Mouse (Mus musculus) heart, embryonic 10.5 days (tissue): ENCODE data around the gene Tubb5. TPM values are rescaled to one million over a fixed set of nuclear protein-coding genes. Genes with fewer than 3 reads are reported as not detected.

Experiments used
- DNase-seq: peaks from one replicate; pipeline ENCODE4 v3.0.0-alpha.2; 2017; ENCODE audit warnings: low spot score
- H3K27ac ChIP-seq: fragments of 300-500 bp; sonication (generic); 2 replicates; pipeline ENCODE4 v1.5.1; 2016; ENCODE audit warnings: mild to moderate bottlenecking
- H3K27me3 ChIP-seq: fragments of 300-500 bp; sonication (generic); 2 replicates; pipeline ENCODE4 v1.6.1; 2016; ENCODE audit warnings: mild to moderate bottlenecking; ENCODE audit not compliant: poor library complexity, insufficient read depth, severe bottlenecking
- H3K36me3 ChIP-seq: fragments of 300-500 bp; sonication (generic); 2 replicates; pipeline ENCODE4 v1.6.1; 2016; ENCODE audit warnings: mild to moderate bottlenecking, moderate library complexity
- H3K4me1 ChIP-seq: fragments of 300-500 bp; sonication (generic); 2 replicates; pipeline ENCODE4 v1.6.1; 2016; ENCODE audit warnings: mild to moderate bottlenecking
- H3K4me3 ChIP-seq: fragments of 300-500 bp; sonication (generic); 2 replicates; pipeline ENCODE4 v1.5.1; 2016; ENCODE audit warnings: mild to moderate bottlenecking, moderate library complexity
- H3K9me3 ChIP-seq: fragments of 300-500 bp; sonication (generic); 2 replicates; pipeline ENCODE4 v1.6.1; 2016; ENCODE audit warnings: mild to moderate bottlenecking, moderate library complexity
- WGBS: fragments of 180-500 bp; shearing (Covaris S2); methylation state at CpG from one replicate; pipeline ENCODE4 v1.1.7; 2016; 5-methylcytosine and 5-hydroxymethylcytosine counted together
- polyA plus RNA-seq: library from polyadenylated mRNA; unstranded; fragments of >200 nt; fragmentation: Nextera tagmentation; extraction: Ambion mirVana; gene quantifications from 2 replicates; pipeline ENCODE4 v1.2.1, GENCODE M21; 2016

The Tubb5 gene
- polyA plus RNA-seq, 1 experiment from 2014 or later = 1,091 TPM

GRCm38 (mm10) chr17:35833239-35833751 lies 4.8 kb downstream of the Tubb5 start:
- Histone ChIP-seq H3K4me1 (peaks cover 28% of the 10 kb centered on the region), H3K27me3 (no peaks in the 10 kb centered on the region), H3K9me3 (no peaks in the 10 kb centered on the region), H3K4me3 (no peak overlapping the region), H3K36me3 (peaks cover 68% of the 10 kb centered on the region), H3K27ac (no peak overlapping the region)
- no peak for DNase-seq
- WGBS = 19% methylated on average over 5 of the region's 5 CpGs

DNA sequence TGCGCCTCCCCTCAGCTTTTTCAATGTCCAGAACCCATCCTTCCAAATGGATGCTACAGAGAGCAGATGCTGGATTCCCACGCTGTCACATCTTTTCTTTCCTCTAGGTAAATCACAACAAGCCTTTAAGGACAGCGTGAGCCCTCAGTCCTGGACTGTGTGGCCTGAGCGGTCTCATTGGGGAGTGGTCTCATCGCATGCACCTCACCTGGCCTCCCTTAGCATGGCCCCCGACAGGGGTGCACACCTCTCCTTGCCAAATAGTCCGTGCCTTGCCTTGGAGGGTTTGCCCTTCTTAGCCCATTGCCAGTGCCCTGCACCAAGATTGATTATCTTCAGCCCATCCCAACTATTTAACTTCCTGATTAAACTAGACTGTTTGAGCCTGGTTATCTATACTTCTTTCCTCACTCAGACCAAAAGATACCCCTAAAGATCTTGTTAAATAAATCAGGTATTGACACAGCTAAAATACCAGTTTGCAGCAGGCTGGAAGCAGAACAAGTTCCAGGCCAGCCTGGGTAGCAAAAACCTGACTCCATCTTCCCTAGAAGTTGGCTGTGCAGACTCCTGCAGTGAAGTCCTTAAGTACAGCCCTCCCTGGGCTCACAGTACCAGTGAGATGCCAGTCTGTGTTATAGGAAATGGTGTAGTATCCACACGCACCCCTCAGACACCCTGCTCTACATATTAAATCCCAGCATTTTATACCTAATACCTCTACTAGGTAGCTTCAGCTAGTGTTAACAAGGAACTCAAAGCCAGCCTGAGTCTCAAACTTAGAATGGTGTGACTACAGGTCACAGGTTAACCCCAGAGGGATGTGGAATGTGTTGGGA lies 5.5 kb downstream of the Tubb5 start:
- peaks cover 75% of the 10 kb centered on the region for H3K36me3 ChIP-seq
- no peaks in the 10 kb centered on the region for H3K9me3 ChIP-seq
- no peak overlapping the region for H3K27ac ChIP-seq
- DNase-seq = no peak
- peaks cover 28% of the 10 kb centered on the region for H3K4me1 ChIP-seq
- 74% methylated on average over 8 of the region's 8 CpGs for WGBS
- H3K4me3 ChIP-seq = no peak overlapping the region
- H3K27me3 ChIP-seq = no peaks in the 10 kb centered on the region

DNA sequence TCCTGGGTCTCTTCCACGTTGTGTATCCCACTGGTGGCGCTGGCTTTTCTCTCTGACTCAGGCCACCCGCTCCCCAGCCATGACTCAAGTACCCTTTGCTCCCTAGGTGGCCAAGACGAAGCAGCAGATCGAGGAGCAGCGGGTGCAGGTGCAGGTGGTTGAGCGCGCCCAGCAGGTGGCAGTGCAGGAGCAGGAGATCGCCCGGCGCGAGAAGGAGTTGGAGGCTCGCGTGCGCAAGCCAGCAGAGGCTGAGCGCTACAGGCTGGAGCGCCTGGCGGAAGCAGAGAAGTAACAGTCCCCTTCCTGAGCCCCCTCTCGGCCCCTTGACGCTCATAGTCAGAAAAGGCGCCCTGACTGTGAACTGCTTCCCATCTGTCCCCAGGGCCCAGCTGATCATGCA lies 8.4 kb downstream of the Tubb5 start:
- no peaks in the 10 kb centered on the region for H3K27me3 ChIP-seq
- no peaks in the 10 kb centered on the region for H3K9me3 ChIP-seq
- DNase-seq = peak; percentile 94
- H3K4me1 ChIP-seq = peaks cover 14% of the 10 kb centered on the region
- peaks cover 81% of the 10 kb centered on the region for H3K36me3 ChIP-seq
- H3K27ac ChIP-seq = peak overlapping the region; percentile 17
- 2% methylated on average over 21 of the region's 21 CpGs for WGBS
- H3K4me3 ChIP-seq = peak overlapping the region; percentile 39

GRCm38 (mm10) chr17:35825109-35825850 lies 12.8 kb downstream of the Tubb5 start:
- Histone ChIP-seq H3K9me3 (no peaks in the 10 kb centered on the region), H3K36me3 (peaks cover 48% of the 10 kb centered on the region), H3K27me3 (no peaks in the 10 kb centered on the region), H3K4me3 (0 out of 2 replicates have a peak overlapping the region, but pooled peaks have one; percentile 86), H3K27ac (no peak overlapping the region), H3K4me1 (peaks cover 35% of the 10 kb centered on the region)
- 90% methylated on average over 13 of the region's 13 CpGs for WGBS
- no peak for DNase-seq

DNA sequence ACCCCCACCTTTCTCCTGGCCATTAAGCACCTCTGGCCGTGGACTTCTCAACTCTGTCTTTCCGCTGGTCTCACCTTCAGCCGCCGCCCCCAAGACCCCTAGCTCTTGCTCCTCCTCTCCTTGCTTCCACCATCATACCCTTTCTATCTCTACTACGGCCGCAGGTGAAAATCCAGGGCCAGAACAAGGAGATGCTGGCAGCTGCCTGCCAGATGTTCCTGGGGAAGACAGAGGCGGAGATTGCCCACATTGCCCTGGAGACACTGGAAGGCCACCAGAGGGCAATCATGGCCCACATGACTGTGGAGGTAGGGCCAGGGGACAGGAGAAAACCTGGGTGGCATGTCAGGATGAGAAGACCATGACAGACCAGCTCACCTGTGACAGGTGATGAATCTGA lies 13.7 kb downstream of the Tubb5 start:
- no peaks in the 10 kb centered on the region; the same call in 1 of the 2 replicates for H3K27me3 ChIP-seq
- DNase-seq = no peak
- H3K27ac ChIP-seq = 0 out of 2 replicates have a peak overlapping the region, but pooled peaks have one; percentile 96
- peaks cover 28% of the 10 kb centered on the region for H3K4me1 ChIP-seq
- peak overlapping the region; percentile 86; the same call in 1 of the 2 replicates for H3K4me3 ChIP-seq
- H3K36me3 ChIP-seq = peaks cover 44% of the 10 kb centered on the region
- WGBS = 54% methylated on average over 7 of the region's 7 CpGs
- no peaks in the 10 kb centered on the region for H3K9me3 ChIP-seq

DNA sequence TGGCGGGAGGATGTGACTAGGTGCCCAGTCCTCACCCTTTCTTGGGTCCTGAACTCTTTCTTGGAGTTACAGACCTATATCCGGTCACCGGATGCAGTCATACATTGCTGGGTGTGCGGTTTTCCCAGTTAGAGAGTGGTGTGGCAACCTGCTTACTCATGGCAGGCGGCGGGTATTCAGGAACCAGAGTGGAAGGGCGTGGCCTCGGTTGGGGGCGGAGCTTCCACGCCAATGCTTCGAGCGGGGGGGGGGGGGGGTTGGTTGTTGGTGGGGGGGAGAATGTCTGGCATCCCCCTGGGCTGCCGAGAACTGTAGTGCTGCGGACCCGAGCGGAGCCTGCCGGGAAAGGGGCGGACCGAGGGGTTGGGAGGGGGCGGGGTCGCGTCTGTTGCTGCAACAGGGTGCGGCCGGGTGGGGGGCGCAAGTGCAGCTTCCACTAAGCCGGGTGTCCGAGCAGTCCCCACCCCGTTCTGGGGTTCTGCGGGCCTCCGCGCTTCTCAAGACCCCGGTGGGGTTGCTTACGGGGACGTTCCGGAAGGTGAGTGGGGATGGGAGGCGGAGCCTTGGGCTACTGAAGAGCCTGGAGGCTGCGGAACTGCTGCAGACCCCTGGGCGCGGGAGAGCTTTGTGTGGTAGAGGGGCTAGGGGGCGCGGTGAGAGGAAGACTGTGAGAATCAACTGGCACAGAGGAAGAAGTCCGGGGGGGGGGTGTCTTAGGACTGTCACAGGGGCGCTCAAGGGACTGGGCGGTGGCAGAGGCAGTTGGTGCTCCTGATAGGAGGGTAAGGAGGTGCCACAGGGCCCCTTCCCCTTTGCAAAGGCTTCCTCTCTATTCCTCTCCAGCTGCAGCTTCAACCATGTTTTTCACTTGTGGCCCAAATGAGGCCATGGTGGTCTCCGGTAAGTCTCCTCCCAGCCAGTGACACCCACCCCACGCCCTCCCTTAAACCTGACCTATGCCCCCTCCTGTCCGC lies 14.9 kb downstream of the Tubb5 start, which contains the start of gene Flot1:
Gene Flot1 (plus strand): TSS at position 267 of the 974 bp plus-strand sequence.
- peak; percentile 97 for DNase-seq
- WGBS = under 1% methylated on average over 47 of the region's 47 CpGs

DNA sequence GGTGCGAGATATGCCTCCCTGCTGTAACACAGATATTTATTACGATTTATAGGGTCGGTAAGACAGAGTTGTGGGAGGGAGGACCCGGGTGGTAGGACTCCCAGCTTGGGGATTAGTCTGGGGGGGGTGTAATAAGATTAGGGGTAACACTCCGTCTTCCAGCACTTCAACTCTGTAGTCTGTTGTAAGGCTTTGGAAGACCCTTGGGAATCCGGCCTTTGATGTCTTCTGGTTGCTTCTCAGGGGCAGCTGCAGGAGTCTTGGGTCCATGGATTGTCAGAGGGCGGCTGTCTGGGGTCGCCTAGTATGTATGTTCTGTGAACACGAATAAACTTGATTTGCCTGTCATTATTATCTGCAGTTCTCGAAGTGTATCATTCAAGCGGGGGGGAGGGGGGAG lies 15.5 kb downstream of the Tubb5 start:
- Histone ChIP-seq H3K27me3 (no peaks in the 10 kb centered on the region; the same call in 1 of the 2 replicates), H3K4me3 (peak overlapping the region; percentile 86), H3K27ac (peak overlapping the region; percentile 96), H3K9me3 (no peaks in the 10 kb centered on the region), H3K4me1 (peaks cover 27% of the 10 kb centered on the region), H3K36me3 (peaks cover 31% of the 10 kb centered on the region)
- DNase-seq = no peak
- 2% methylated on average over 11 of the region's 11 CpGs for WGBS

More for the DNA sequence above, 14.9 kb downstream of the Tubb5 start, which contains the start of gene Flot1:
- Histone ChIP-seq H3K9me3 (no peaks in the 10 kb centered on the region), H3K4me1 (peaks cover 27% of the 10 kb centered on the region), H3K27me3 (no peaks in the 10 kb centered on the region; the same call in 1 of the 2 replicates), H3K4me3 (peak within 1 kb of the TSS; percentile 86), H3K27ac (peak within 1 kb of the TSS; percentile 96), H3K36me3 (peaks cover 38% of the 10 kb centered on the region)

- Histone ChIP-seq H3K27me3 (no peaks in the 10 kb centered on the region; the same call in 1 of the 2 replicates), H3K4me3 (peak within 1 kb of the TSS; percentile 86), H3K9me3 (no peaks in the 10 kb centered on the region), H3K36me3 (peaks cover 23% of the 10 kb centered on the region), H3K27ac (peak within 1 kb of the TSS; percentile 96), H3K4me1 (peaks cover 35% of the 10 kb centered on the region)
- peak; percentile 93 for DNase-seq
- under 1% methylated on average over 62 of the region's 62 CpGs for WGBS
These were observed 16.4 kb downstream of the Tubb5 start, which contains the start of gene Ier3 for GRCm38 (mm10) chr17:35821439-35822430. Gene Ier3, plus strand, starts transcription at chr17:35821684.

- H3K4me3 ChIP-seq = no peak overlapping the region
- H3K4me1 ChIP-seq = peaks cover 48% of the 10 kb centered on the region
- H3K36me3 ChIP-seq = peaks cover 7% of the 10 kb centered on the region; the same call in 1 of the 2 replicates
- no peak overlapping the region for H3K27ac ChIP-seq
- H3K27me3 ChIP-seq = no peaks in the 10 kb centered on the region; the same call in 1 of the 2 replicates
- no peak for DNase-seq
- no peaks in the 10 kb centered on the region for H3K9me3 ChIP-seq
- 69% methylated on average over 5 of the region's 5 CpGs for WGBS
These were observed 18.0 kb downstream of the Tubb5 start for GRCm38 (mm10) chr17:35820111-35820510.

GRCm38 (mm10) chr17:35817226-35817625 lies 20.9 kb downstream of the Tubb5 start:
- DNase-seq = no peak
- 47% methylated on average over 10 of the region's 10 CpGs for WGBS
- Histone ChIP-seq H3K4me3 (no peak overlapping the region), H3K36me3 (no peaks in the 10 kb centered on the region), H3K27me3 (no peaks in the 10 kb centered on the region; the same call in 1 of the 2 replicates), H3K9me3 (no peaks in the 10 kb centered on the region), H3K4me1 (peaks cover 55% of the 10 kb centered on the region), H3K27ac (peak overlapping the region; percentile 59)

DNA sequence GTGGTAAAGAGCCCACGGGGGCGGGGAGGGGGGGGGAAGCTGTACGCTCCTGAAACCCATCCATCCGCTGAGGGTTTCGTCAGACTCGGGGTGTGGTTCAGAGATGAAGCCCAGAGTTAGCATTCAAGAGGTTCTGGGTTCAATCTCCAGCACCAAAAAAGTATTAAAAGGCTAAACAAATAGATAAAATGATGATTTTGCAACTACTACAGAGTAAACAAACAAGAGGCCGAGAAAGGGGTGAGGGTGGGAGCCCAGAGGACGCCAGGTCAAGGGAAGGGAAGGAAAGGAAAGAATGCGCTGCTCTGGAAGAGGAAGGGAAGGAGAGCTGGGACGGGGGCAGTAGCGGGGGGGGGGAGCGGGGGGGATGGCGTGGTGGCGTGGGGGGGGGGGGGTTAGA lies 21.4 kb downstream of the Tubb5 start:
- Histone ChIP-seq H3K36me3 (no peaks in the 10 kb centered on the region), H3K27me3 (no peaks in the 10 kb centered on the region; the same call in 1 of the 2 replicates), H3K4me3 (no peak overlapping the region), H3K4me1 (peaks cover 50% of the 10 kb centered on the region), H3K9me3 (no peaks in the 10 kb centered on the region), H3K27ac (peak overlapping the region; percentile 63)
- no peak for DNase-seq
- 33% methylated on average over 14 of the region's 14 CpGs for WGBS
